In the genomic region with DNA sequence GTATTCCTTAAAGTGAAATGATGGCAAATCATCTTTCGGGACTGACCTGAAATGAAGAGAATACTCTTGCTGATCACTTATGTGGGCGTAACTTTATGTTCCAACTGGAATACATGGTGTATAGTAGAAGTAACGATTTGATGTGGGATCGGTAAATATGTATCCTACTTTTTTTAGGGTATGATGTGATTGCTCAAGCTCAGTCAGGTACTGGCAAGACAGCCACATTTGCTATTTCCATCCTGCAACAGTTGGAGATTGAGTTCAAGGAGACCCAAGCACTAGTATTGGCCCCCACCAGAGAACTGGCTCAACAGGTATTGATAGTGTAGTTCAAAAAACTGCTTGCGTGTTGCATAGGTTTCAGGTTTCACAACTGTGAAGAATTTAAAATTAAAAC, we compare ENCODE assay signal across 8 mouse cellular contexts. TPM values are rescaled to one million over a fixed set of nuclear protein-coding genes. Genes with fewer than 3 reads are reported as not detected.
DNase-seq lines count a peak whose midpoint lies in the region; ATAC-seq and TF ChIP-seq lines count a peak whose summit lies in the region.

No protein-coding gene starts in this region.

- peak overlapping the region; percentile 100 for H3K9ac ChIP-seq in lung, embryonic 15.5 days
- peak overlapping the region; percentile 100 for H3K9ac ChIP-seq in embryonic facial prominence, embryonic 13.5 days
- H3K9ac ChIP-seq in intestine, postnatal 0 days (ENCODE audit: low read depth, low read length), result peak overlapping the region; percentile 100
- peak overlapping the region; percentile 100 for H3K9ac ChIP-seq in neural tube, embryonic 15.5 days (replicated peaks)

- ATAC-seq in lung, embryonic 15.5 days (ENCODE audit: borderline replicate concordance, extremely low read depth, low FRiP score, low TSS enrichment), result no peak
- no peak for ATAC-seq in embryonic facial prominence, embryonic 13.5 days (ENCODE audit: insufficient number of reproducible peaks, insufficient read depth, low FRiP score, low TSS enrichment, low read depth)
- ATAC-seq in intestine, postnatal 0 days, result no peak
- no peak for ATAC-seq in neural tube, embryonic 15.5 days (ENCODE audit: low FRiP score)

- WGBS in lung, embryonic 15.5 days, result 2% methylated on average over 5 of the region's 5 CpGs
- 2% methylated on average over 5 of the region's 5 CpGs for WGBS in embryonic facial prominence, embryonic 13.5 days
- 1% methylated on average over 5 of the region's 5 CpGs for WGBS in intestine, postnatal 0 days
- 2% methylated on average over 5 of the region's 5 CpGs for WGBS in neural tube, embryonic 15.5 days

- peak overlapping the region; percentile 67 for H3K4me2 ChIP-seq in lung, embryonic 15.5 days
- peak overlapping the region; percentile 74 for H3K4me2 ChIP-seq in embryonic facial prominence, embryonic 13.5 days
- H3K4me2 ChIP-seq in intestine, postnatal 0 days (replicated peaks; ENCODE audit: low read depth), result peak overlapping the region; percentile 76
- peak overlapping the region; percentile 78 for H3K4me2 ChIP-seq in neural tube, embryonic 15.5 days

- H3K4me3 ChIP-seq in lung, embryonic 15.5 days, result peak overlapping the region; percentile 98
- H3K4me3 ChIP-seq in embryonic facial prominence, embryonic 13.5 days, result peak overlapping the region; percentile 96
- H3K4me3 ChIP-seq in intestine, postnatal 0 days (ENCODE audit: low read depth, low read length), result peak overlapping the region; percentile 97
- peak overlapping the region; percentile 100 for H3K4me3 ChIP-seq in neural tube, embryonic 15.5 days (replicated peaks)

- H3K36me3 ChIP-seq in lung, embryonic 15.5 days, result peaks cover 48% of the 10 kb centered on the region
- peaks cover 48% of the 10 kb centered on the region for H3K36me3 ChIP-seq in embryonic facial prominence, embryonic 13.5 days
- peaks cover 45% of the 10 kb centered on the region for H3K36me3 ChIP-seq in intestine, postnatal 0 days (ENCODE audit: control insufficient read depth, insufficient read depth)
- peaks cover 27% of the 10 kb centered on the region for H3K36me3 ChIP-seq in neural tube, embryonic 15.5 days

- no peak for DNase-seq in lung, postnatal 10 days
- no peak for DNase-seq in frontal cortex, postnatal 10 days (ENCODE audit: low spot score in 2 of 2)
- no peak for DNase-seq in urinary bladder, postnatal 25 days (ENCODE audit: low spot score)
- DNase-seq in kidney, adult 8-10 months, result no peak

- peak overlapping the region; percentile 98; the same call in 1 of the 2 replicates for H3K27ac ChIP-seq in lung, embryonic 15.5 days
- H3K27ac ChIP-seq in embryonic facial prominence, embryonic 13.5 days, result peak overlapping the region; percentile 98; the same call in 1 of the 2 replicates
- H3K27ac ChIP-seq in intestine, postnatal 0 days (ENCODE audit: low read depth, low read length), result no peak overlapping the region
- H3K27ac ChIP-seq in neural tube, embryonic 15.5 days (replicated peaks), result no peak overlapping the region

- peaks cover 38% of the 10 kb centered on the region for H3K4me1 ChIP-seq in lung, embryonic 15.5 days
- H3K4me1 ChIP-seq in embryonic facial prominence, embryonic 13.5 days, result peaks cover 25% of the 10 kb centered on the region
- no peaks in the 10 kb centered on the region for H3K4me1 ChIP-seq in intestine, postnatal 0 days (replicated peaks; ENCODE audit: control insufficient read depth, insufficient read depth, low read length)
- H3K4me1 ChIP-seq in neural tube, embryonic 15.5 days, result peaks cover 41% of the 10 kb centered on the region

- no peaks in the 10 kb centered on the region for H3K27me3 ChIP-seq in lung, embryonic 15.5 days
- no peaks in the 10 kb centered on the region for H3K27me3 ChIP-seq in embryonic facial prominence, embryonic 13.5 days
- H3K27me3 ChIP-seq in intestine, postnatal 0 days (replicated peaks; ENCODE audit: control insufficient read depth, insufficient read depth, low read length), result no peaks in the 10 kb centered on the region
- H3K27me3 ChIP-seq in neural tube, embryonic 15.5 days (replicated peaks), result no peaks in the 10 kb centered on the region

- no peaks in the 10 kb centered on the region for H3K9me3 ChIP-seq in lung, embryonic 15.5 days
- H3K9me3 ChIP-seq in embryonic facial prominence, embryonic 13.5 days, result no peaks in the 10 kb centered on the region
- no peaks in the 10 kb centered on the region for H3K9me3 ChIP-seq in intestine, postnatal 0 days (ENCODE audit: control insufficient read depth)
- H3K9me3 ChIP-seq in neural tube, embryonic 15.5 days (replicated peaks), result no peaks in the 10 kb centered on the region

- no peak for TF ChIP-seq CTCF in intestine, postnatal 0 days (IDR thresholded peaks at IDR 0.05; ENCODE audit: low read depth)

RNA-seq across cellular contexts. Expression of a gene that starts 1.7 kb away (rescaled TPM):
- polyA plus RNA-seq in lung, embryonic 15.5 days (2015; fragmentation: Nextera tagmentation; extraction: Ambion mirVana), result 202 and 203 TPM in 2 replicates
- polyA plus RNA-seq in embryonic facial prominence, embryonic 13.5 days (2015; fragmentation: Nextera tagmentation; extraction: Ambion mirVana), result 255 and 283 TPM in 2 replicates
- polyA plus RNA-seq in intestine, postnatal 0 days (2015; fragmentation: Nextera tagmentation; extraction: Ambion mirVana), result 101 and 109 TPM in 2 replicates
- 347 and 374 TPM in 2 replicates for polyA plus RNA-seq in neural tube, embryonic 15.5 days (2015; fragmentation: Nextera tagmentation; extraction: Ambion mirVana)

RNA-seq across cellular contexts. Expression of a gene that starts 18.6 kb away (rescaled TPM):
- 135 and 138 TPM in 2 replicates for polyA plus RNA-seq in lung, embryonic 15.5 days (2015; fragmentation: Nextera tagmentation; extraction: Ambion mirVana)
- polyA plus RNA-seq in embryonic facial prominence, embryonic 13.5 days (2015; fragmentation: Nextera tagmentation; extraction: Ambion mirVana), result 107 and 125 TPM in 2 replicates
- polyA plus RNA-seq in intestine, postnatal 0 days (2015; fragmentation: Nextera tagmentation; extraction: Ambion mirVana), result 39.6 and 40.7 TPM in 2 replicates
- polyA plus RNA-seq in neural tube, embryonic 15.5 days (2015; fragmentation: Nextera tagmentation; extraction: Ambion mirVana), result 35.3 and 56.6 TPM in 2 replicates

RNA-seq across cellular contexts. Expression of a gene that starts 37.4 kb away (rescaled TPM):
- polyA plus RNA-seq in lung, embryonic 15.5 days (2015; fragmentation: Nextera tagmentation; extraction: Ambion mirVana), result 0.19 TPM in 1 of 2 replicates, not detected in the other
- polyA plus RNA-seq in embryonic facial prominence, embryonic 13.5 days (2015; fragmentation: Nextera tagmentation; extraction: Ambion mirVana), result not detected in 2 replicates
- polyA plus RNA-seq in intestine, postnatal 0 days (2015; fragmentation: Nextera tagmentation; extraction: Ambion mirVana), result not detected in 2 replicates
- 0.24 and 0.42 TPM in 2 replicates for polyA plus RNA-seq in neural tube, embryonic 15.5 days (2015; fragmentation: Nextera tagmentation; extraction: Ambion mirVana)

RNA-seq across cellular contexts. Expression of a gene that starts 51.3 kb away (rescaled TPM):
- polyA plus RNA-seq in lung, embryonic 15.5 days (2015; fragmentation: Nextera tagmentation; extraction: Ambion mirVana), result 0.59 and 4.1 TPM in 2 replicates
- 10.7 TPM in 1 of 2 replicates, not detected in the other for polyA plus RNA-seq in embryonic facial prominence, embryonic 13.5 days (2015; fragmentation: Nextera tagmentation; extraction: Ambion mirVana)
- polyA plus RNA-seq in intestine, postnatal 0 days (2015; fragmentation: Nextera tagmentation; extraction: Ambion mirVana), result 1.7 and 2.4 TPM in 2 replicates
- polyA plus RNA-seq in neural tube, embryonic 15.5 days (2015; fragmentation: Nextera tagmentation; extraction: Ambion mirVana), result 0.47 and 0.49 TPM in 2 replicates

Comparison
In these comparisons a context has a peak if more than half of its experiments do, and no peak if none do; other contexts are left out.
1. H3K27ac ChIP-seq: peak in lung, embryonic 15.5 days (single experiment) and embryonic facial prominence, embryonic 13.5 days (single experiment); none in intestine, postnatal 0 days (single experiment) and neural tube, embryonic 15.5 days (single experiment).
2. Peak in every context shown above with its lines, with median percentiles within 50 percentile points of each other: H3K4me2 ChIP-seq, H3K4me3 ChIP-seq and H3K9ac ChIP-seq.